11 mouse cellular contexts compared by ENCODE assay signal in genomic region chr5:141239401-141239800, GRCm38 (mm10). TPM values are rescaled to one million over a fixed set of nuclear protein-coding genes. Genes with fewer than 3 reads are reported as not detected.
DNase-seq lines count a peak whose midpoint lies in the region; ATAC-seq and TF ChIP-seq lines count a peak whose summit lies in the region.
"Had no signal": no experiment of that assay in that cellular context is flagged by ENCODE, and none has a peak within 500 bp of the region (broad histone marks: within the 10 kb centered on the region; RNA-seq: fewer than 3 reads in every experiment).

No protein-coding gene starts in this region.

- no peak for TF ChIP-seq POLR2A in limb, embryonic 14.5 days (IDR thresholded peaks at IDR 0.05; ENCODE audit: borderline replicate concordance, extremely low read depth, insufficient read depth, insufficient read length)

- H3K36me3 ChIP-seq in heart, embryonic 11.5 days (ENCODE audit: control insufficient read depth, insufficient read depth, low read length): no peaks in the 10 kb centered on the region
- H3K36me3 ChIP-seq in embryonic facial prominence, embryonic 14.5 days (ENCODE audit: control insufficient read depth, insufficient read depth, low read length): no peaks in the 10 kb centered on the region
- no peaks in the 10 kb centered on the region for H3K36me3 ChIP-seq in limb, embryonic 14.5 days (ENCODE audit: control insufficient read depth, insufficient read depth, low read length)
- H3K36me3 ChIP-seq: embryonic facial prominence, embryonic 12.5 days; limb, embryonic 12.5 days had no signal

- H3K4me2 ChIP-seq in heart, embryonic 11.5 days: no peak overlapping the region; the same call in 1 of the 2 replicates
- H3K4me2 ChIP-seq in embryonic facial prominence, embryonic 14.5 days (ENCODE audit: low read depth, low read length): 0 out of 2 replicates have a peak overlapping the region, but pooled peaks have one; percentile 84
- 0 out of 2 replicates have a peak overlapping the region, but pooled peaks have one; percentile 96 for H3K4me2 ChIP-seq in limb, embryonic 14.5 days (replicated peaks; ENCODE audit: low read depth, low read length, severe bottlenecking)

- no peak overlapping the region for H3K4me3 ChIP-seq in heart, embryonic 11.5 days (ENCODE audit: low read depth, low read length)
- H3K4me3 ChIP-seq in embryonic facial prominence, embryonic 14.5 days (ENCODE audit: low read depth, low read length): no peak overlapping the region
- no peak overlapping the region for H3K4me3 ChIP-seq in limb, embryonic 14.5 days (replicated peaks; ENCODE audit: low read length)
- H3K4me3 ChIP-seq: embryonic facial prominence, embryonic 12.5 days had no signal

- peaks cover 12% of the 10 kb centered on the region for H3K27me3 ChIP-seq in heart, embryonic 11.5 days (ENCODE audit: control insufficient read depth, insufficient read depth, low read length)
- peaks cover 30% of the 10 kb centered on the region for H3K27me3 ChIP-seq in embryonic facial prominence, embryonic 14.5 days (replicated peaks; ENCODE audit: control insufficient read depth, insufficient read depth, low read length)
- peaks cover 16% of the 10 kb centered on the region for H3K27me3 ChIP-seq in limb, embryonic 14.5 days (ENCODE audit: control insufficient read depth, insufficient read depth, low read length)

- ATAC-seq in heart, embryonic 11.5 days (replicated peaks; ENCODE audit: insufficient number of reproducible peaks, low FRiP score, low TSS enrichment): no peak
- ATAC-seq in embryonic facial prominence, embryonic 14.5 days (ENCODE audit: low read depth): no peak
- ATAC-seq in limb, embryonic 14.5 days (ENCODE audit: low FRiP score, low read depth): no peak

- peak; percentile 7 for DNase-seq in heart, adult 8-10 months (ENCODE audit: low spot score)
- peak; percentile 16 for DNase-seq in embryonic facial prominence, embryonic 14.5 days (ENCODE audit: low spot score)
- DNase-seq in heart, adult 9 months (ENCODE audit: low spot score in 2 of 2): peak; percentile 23 to 30
- no peak for DNase-seq in limb, embryonic 14.5 days (ENCODE audit: low spot score)
- no peak for DNase-seq in yolk sac, embryonic 10.5 days (ENCODE audit: low spot score)
- no peak for DNase-seq in thymus, postnatal 4 days
- DNase-seq: lung, postnatal 4 days; thymus, adult 18-20 months had no signal

- no peak overlapping the region for H3K9ac ChIP-seq in heart, embryonic 11.5 days (ENCODE audit: low read depth, low read length)
- H3K9ac ChIP-seq in embryonic facial prominence, embryonic 14.5 days (ENCODE audit: low read depth, low read length): no peak overlapping the region
- H3K9ac ChIP-seq in limb, embryonic 14.5 days (ENCODE audit: low read depth, low read length, severe bottlenecking): no peak overlapping the region
- H3K9ac ChIP-seq: embryonic facial prominence, embryonic 12.5 days; limb, embryonic 12.5 days had no signal

- 21% methylated on average over 5 of the region's 5 CpGs for WGBS in heart, embryonic 11.5 days (ENCODE audit: insufficient replicate concordance)
- 19% methylated on average over 5 of the region's 5 CpGs for WGBS in embryonic facial prominence, embryonic 14.5 days
- 24% methylated on average over 5 of the region's 5 CpGs for WGBS in limb, embryonic 14.5 days

- no peak overlapping the region for H3K27ac ChIP-seq in heart, embryonic 11.5 days (ENCODE audit: low read depth, low read length)
- H3K27ac ChIP-seq in embryonic facial prominence, embryonic 14.5 days (replicated peaks; ENCODE audit: low read depth, low read length): no peak overlapping the region
- no peak overlapping the region for H3K27ac ChIP-seq in limb, embryonic 14.5 days (replicated peaks; ENCODE audit: low read depth, low read length)
- H3K27ac ChIP-seq: embryonic facial prominence, embryonic 12.5 days; limb, embryonic 12.5 days had no signal

- peaks cover 26% of the 10 kb centered on the region for H3K4me1 ChIP-seq in heart, embryonic 11.5 days (ENCODE audit: control insufficient read depth, insufficient read depth, low read length)
- H3K4me1 ChIP-seq in embryonic facial prominence, embryonic 14.5 days (ENCODE audit: control insufficient read depth, insufficient read depth, low read length): peaks cover 27% of the 10 kb centered on the region
- H3K4me1 ChIP-seq in limb, embryonic 14.5 days (ENCODE audit: control insufficient read depth, insufficient read depth, low read length): peaks cover 35% of the 10 kb centered on the region

- H3K9me3 ChIP-seq in heart, embryonic 11.5 days (replicated peaks; ENCODE audit: control insufficient read depth, low read length): no peaks in the 10 kb centered on the region
- no peaks in the 10 kb centered on the region for H3K9me3 ChIP-seq in embryonic facial prominence, embryonic 14.5 days (ENCODE audit: control insufficient read depth, low read length)
- no peaks in the 10 kb centered on the region for H3K9me3 ChIP-seq in limb, embryonic 14.5 days (ENCODE audit: control insufficient read depth, low read length)
- H3K9me3 ChIP-seq: embryonic facial prominence, embryonic 12.5 days; limb, embryonic 12.5 days had no signal

RNA-seq across cellular contexts. Expression of gene Sdk1, which starts 1.9 kb away (rescaled TPM):
- 1 to 10 TPM in 2 of 4 experiments, under 1 TPM in 2; 0.63 to 1.6 (median 0.97) TPM for total RNA-seq in heart, adult 8-10 months (2022)
- polyA plus RNA-seq in heart, embryonic 11.5 days (2014; fragmentation: Nextera tagmentation; extraction: Ambion mirVana): 1.9 and 3.1 TPM in 2 replicates
- 2.7 and 3.4 TPM in 2 replicates for polyA plus RNA-seq in embryonic facial prominence, embryonic 14.5 days (2014; fragmentation: Nextera tagmentation; extraction: Ambion mirVana)
- 7.2 and 8.3 TPM in 2 replicates for polyA plus RNA-seq in limb, embryonic 14.5 days (2012; rRNA removed)
- 2.8 and 3.6 TPM in 2 replicates for polyA plus RNA-seq in limb, embryonic 14.5 days (2014; fragmentation: Nextera tagmentation; extraction: Ambion mirVana)

Comparison
In these comparisons a context has a peak if more than half of its experiments do, and no peak if none do; other contexts are left out.
1. DNase-seq: peak in heart, adult 8-10 months (single experiment), embryonic facial prominence, embryonic 14.5 days (single experiment) and heart, adult 9 months (2 of 2); none in limb, embryonic 14.5 days (single experiment), yolk sac, embryonic 10.5 days (single experiment) and thymus, postnatal 4 days (single experiment).